Mouse (Mus musculus): Measurements from ENCODE around the gene Ppp2r5e. TPM values are rescaled to one million over a fixed set of nuclear protein-coding genes. Genes with fewer than 3 reads are reported as not detected.

Gene Ppp2r5e
- 97.3 TPM for polyA plus RNA-seq (2014; fragmentation: Illumina TruSeq; extraction: RNeasy Lipid Tissue Mini Kit (QIAGEN cat#74804); ENCODE audit: low read depth, low replicate concordance)

DNA sequence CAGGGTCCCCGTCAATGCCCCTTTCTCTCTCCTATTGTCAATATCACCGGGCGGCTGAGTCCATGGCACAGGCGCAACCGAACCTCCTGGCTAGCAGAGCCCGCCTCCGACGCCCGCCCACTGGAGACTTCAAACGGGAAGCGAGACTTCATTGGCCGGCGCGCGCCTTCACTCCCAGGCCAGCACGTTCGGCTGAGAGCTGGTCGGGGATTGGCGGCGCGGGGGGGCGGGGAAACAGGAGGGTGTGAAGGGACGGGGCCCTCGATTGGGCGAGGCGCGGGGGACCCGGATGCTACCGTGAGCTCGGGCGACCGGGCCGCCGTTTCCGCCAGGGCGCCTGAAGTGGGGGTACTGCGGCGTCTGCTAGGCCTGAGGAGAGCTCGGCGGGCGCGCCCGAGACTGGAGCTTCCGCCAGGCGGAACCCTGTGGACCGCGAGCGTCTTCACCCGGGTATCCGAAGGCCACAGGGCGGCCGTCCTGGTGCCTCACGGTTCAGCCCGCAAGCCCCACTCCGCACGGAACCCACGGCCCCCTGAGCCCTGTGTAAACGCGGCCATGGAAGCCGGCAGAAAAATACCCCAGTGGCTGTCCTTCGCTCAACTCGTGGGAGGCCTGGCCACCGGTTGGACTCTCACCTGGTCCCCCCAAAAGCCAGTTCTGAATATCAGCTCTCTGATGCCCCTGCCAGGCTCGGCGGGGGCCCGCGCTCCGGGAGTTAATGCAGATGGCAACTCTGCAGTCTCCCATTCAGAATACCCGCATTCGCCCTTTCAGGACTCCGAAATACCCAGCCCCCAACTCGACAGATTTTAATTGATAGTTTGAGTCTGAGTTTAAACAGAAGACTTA lies at the start of gene Ppp2r5e:
Ppp2r5e (minus strand) TSS at position 92 of the 849 bp plus-strand sequence.

GRCm38 (mm10) chr12:75416681-75417080 lies 179.4 kb downstream of the Ppp2r5e start, which contains the start of gene Gphb5:
TSS of gene Gphb5 (minus strand) at chr12:75416781.

Other genes with a start within 250 kb of the Ppp2r5e start
- not detected for gene Gphb5, start 179.5 kb downstream of the Ppp2r5e start, polyA plus RNA-seq (2014; fragmentation: Illumina TruSeq; extraction: RNeasy Lipid Tissue Mini Kit (QIAGEN cat#74804); ENCODE audit: low read depth, low replicate concordance)
- 5.4 TPM for gene Wdr89, start 73.3 kb upstream of the Ppp2r5e start, polyA plus RNA-seq (2014; fragmentation: Illumina TruSeq; extraction: RNeasy Lipid Tissue Mini Kit (QIAGEN cat#74804); ENCODE audit: low read depth, low replicate concordance)
- gene Sgpp1, start 139.5 kb upstream of the Ppp2r5e start, polyA plus RNA-seq (2014; fragmentation: Illumina TruSeq; extraction: RNeasy Lipid Tissue Mini Kit (QIAGEN cat#74804); ENCODE audit: low read depth, low replicate concordance) = 94.5 TPM
- gene Syne2, start 221.9 kb upstream of the Ppp2r5e start, polyA plus RNA-seq (2014; fragmentation: Illumina TruSeq; extraction: RNeasy Lipid Tissue Mini Kit (QIAGEN cat#74804); ENCODE audit: low read depth, low replicate concordance) = 50.2 TPM